Mouse (Mus musculus) urinary bladder, adult 2 months (tissue): ENCODE results near the gene Xpnpep3. TPM values are rescaled to one million over a fixed set of nuclear protein-coding genes. Genes with fewer than 3 reads are reported as not detected.
"Not testable (repeated sequence)": the region's sequence is repeated elsewhere in the genome, so short reads cannot be mapped to it uniquely, and the experiment has no call there.

Experiments used
- DNase-seq: peaks from one replicate; pipeline ENCODE4 v3.0.0; 2022; ENCODE audit warnings: low spot score
- polyA plus RNA-seq: library from polyadenylated mRNA; depleted of rRNA; stranded (reverse); fragments of >200 nt; gene quantifications from 2 replicates; pipeline ENCODE4 v1.2.3, GENCODE M21; 2012; rRNA removed

The Xpnpep3 gene
- polyA plus RNA-seq, 1 experiment = 8.1 TPM

- not testable (repeated sequence) for DNase-seq
Observed at GRCm38 (mm10) chr15:81480284-81480683, 80.3 kb downstream of the Xpnpep3 start.

- no peak for DNase-seq
Observed at GRCm38 (mm10) chr15:81480977-81481379, 81.0 kb downstream of the Xpnpep3 start.

- no peak for DNase-seq
Observed at GRCm38 (mm10) chr15:81482966-81483365, 83.0 kb downstream of the Xpnpep3 start.

GRCm38 (mm10) chr15:81483691-81484090 is 83.8 kb downstream of the Xpnpep3 start:
- no peak for DNase-seq

GRCm38 (mm10) chr15:81485483-81485882 is 85.5 kb downstream of the Xpnpep3 start:
- DNase-seq = no peak

GRCm38 (mm10) chr15:81503466-81503865 is 103.5 kb downstream of the Xpnpep3 start:
- DNase-seq = no peak

- DNase-seq = no peak
Observed at GRCm38 (mm10) chr15:81503995-81504394, 104.1 kb downstream of the Xpnpep3 start.

Other genes with a start within 250 kb of the Xpnpep3 start
- gene Mrtfa, start 209.4 kb upstream of the Xpnpep3 start, polyA plus RNA-seq = 9.3 and 16.9 TPM in 2 replicates
- gene Mchr1, start 164.6 kb upstream of the Xpnpep3 start, polyA plus RNA-seq = 7.9 and 9.9 TPM in 2 replicates
- gene Slc25a17, start 39.3 kb upstream of the Xpnpep3 start, polyA plus RNA-seq = 76.6 and 91.1 TPM in 2 replicates
- 67.1 and 80.0 TPM in 2 replicates for gene St13, start 61 bp upstream of the Xpnpep3 start, polyA plus RNA-seq
- gene Dnajb7, start 8.2 kb downstream of the Xpnpep3 start, polyA plus RNA-seq = 0.04 TPM in 1 of 2 replicates, not detected in the other
- 152 and 157 TPM in 2 replicates for gene Rbx1, start 66.2 kb downstream of the Xpnpep3 start, polyA plus RNA-seq
- gene Ep300, start 185.2 kb downstream of the Xpnpep3 start, polyA plus RNA-seq = 15.4 and 32.8 TPM in 2 replicates